Mouse (Mus musculus) kidney, adult 11 months (tissue): ENCODE measurements around the gene Gpr39.

Experiments used
- DNase-seq: peaks from one replicate; pipeline ENCODE4 v3.0.0; 2022

Gpr39 gene

DNA sequence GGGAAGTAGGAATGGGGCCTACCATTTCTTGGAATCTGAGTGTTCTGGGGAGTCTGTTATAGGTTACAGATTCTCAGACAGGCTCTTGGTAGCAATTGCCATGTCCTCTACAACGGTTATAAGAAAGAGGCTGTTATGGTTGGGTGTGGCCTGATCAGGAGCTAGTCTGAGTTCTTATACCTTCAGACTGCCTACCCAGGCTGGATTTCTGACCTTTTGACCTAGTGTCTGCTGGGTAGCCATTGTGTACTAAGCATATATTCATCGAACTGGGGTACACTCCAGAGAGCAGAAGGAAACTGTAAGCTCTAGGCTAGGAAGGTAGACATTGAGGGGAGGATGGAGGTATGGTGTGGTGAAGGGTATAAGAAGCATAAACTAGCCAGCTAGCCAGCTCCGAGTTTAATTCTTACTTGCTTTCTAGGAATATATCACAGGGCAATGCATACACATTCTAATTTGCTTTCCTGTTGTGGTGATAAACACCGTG, 24.4 kb downstream of the Gpr39 start:
- no peak for DNase-seq

DNA sequence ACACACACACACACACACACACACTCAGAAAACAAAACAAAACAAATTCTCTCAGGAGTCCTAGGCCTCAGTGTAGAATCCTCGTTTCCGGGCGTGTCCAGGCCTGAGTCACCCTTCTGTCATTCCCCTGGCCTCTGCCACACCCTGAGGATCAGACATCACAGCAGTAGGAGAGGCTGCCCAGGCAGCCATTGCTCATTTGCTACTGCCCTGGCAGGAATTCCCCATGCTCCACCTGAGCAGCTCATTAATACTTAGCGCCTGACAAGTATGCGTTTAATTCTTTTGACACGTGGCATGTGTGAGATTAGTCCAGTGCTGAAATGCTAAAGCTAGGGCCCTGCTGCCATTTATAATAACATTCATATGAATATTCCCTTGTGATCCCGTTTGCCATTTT, 25.0 kb downstream of the Gpr39 start:
- DNase-seq = peak; percentile 42

DNA sequence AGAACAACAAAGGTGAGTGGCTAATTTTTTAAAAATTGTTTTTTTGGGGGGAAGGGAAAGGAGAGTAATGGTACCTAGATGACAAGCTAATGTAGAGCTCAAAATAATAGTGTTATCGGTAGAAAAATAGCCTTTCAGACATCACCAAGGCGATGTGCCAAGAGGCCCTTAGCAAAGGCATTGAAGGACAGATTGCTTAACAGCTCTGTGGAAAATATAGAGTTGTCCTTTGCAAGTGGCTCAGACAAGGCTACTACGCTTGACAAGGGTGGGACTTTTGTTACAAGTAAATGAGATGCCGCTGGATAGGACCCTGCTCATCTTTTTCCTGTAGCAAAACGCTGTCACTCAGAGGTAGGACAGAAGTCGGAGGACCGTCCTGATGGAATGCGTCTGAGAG, 25.5 kb downstream of the Gpr39 start:
- peak; percentile 17 for DNase-seq

DNA sequence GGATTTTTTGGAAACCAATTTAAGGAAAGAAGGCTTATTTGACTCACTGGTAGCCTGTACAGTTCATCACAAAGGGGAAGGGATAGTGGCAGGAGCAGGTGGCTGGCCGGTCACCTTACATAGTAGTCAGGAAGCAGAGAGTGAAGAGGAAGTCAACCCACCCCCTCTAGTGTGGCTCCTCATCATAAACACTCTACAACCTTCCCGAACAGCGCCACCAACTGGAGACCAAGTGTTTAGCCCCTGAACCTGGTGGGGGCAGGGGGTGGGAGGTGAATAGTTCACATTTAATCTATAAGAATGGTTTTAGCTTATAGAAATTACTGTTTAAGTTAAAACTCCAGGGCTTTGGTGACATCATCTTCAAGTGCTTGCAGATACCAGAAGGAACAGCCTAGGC, 28.6 kb downstream of the Gpr39 start:
- no peak for DNase-seq

DNA sequence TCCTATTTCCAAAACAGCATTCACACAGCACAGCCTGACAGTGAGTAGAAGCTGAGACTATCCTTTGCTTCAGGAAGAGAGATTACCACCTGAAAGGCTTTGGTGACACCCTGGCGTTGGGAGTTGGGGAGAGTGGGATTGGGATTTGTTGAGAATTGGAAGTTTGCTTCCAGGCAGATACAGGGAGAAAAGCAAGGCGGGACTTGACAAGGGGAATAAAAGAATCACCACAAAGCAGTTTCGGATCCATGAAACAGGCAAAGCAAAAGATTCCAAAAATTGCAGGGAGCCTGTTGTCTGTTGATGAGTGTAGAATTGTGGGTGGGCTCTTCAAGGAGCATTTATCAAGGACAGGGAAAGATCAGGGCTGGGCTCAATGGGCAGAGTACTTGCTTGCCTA, 38.5 kb downstream of the Gpr39 start:
- DNase-seq = no peak

DNA sequence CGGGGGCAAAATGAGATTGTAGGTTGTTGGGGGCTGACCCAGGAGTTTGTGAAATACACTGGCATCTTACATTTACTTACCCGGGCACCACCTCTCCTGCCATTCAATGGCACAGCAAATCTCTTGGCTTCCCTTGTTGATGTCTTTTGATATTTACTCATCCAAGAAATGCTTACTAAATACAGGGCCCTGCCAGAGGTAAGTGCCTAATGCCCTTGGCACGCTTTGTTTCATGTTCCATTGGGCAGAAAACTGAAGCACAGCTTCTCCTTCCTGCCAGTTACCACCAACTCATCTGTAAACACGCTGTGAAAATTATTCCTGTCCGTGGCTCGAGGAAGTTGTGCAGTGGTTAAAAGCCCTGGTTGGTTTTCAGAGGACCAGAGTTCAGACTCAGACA, 39.4 kb downstream of the Gpr39 start:
- no peak for DNase-seq

DNA sequence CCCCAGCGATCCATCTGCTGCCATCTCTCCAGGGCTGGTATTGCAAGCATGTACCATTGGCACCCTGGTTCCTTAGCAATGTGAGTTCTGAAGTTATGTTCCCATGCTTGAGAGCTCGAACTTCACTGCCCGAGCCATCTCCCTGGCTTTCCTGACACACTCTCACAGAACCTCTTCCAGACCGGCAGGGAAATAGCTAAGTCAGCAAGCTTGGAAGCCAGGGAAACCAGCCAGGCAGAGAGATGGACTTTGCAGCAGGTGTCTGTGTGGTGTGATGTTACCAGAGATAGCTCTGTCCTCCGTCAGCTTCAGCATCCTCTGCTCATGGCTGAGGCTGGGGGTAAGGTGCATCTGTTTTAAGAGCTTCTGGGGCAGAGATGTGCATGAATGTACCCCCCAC, 41.1 kb downstream of the Gpr39 start:
- DNase-seq = no peak

DNA sequence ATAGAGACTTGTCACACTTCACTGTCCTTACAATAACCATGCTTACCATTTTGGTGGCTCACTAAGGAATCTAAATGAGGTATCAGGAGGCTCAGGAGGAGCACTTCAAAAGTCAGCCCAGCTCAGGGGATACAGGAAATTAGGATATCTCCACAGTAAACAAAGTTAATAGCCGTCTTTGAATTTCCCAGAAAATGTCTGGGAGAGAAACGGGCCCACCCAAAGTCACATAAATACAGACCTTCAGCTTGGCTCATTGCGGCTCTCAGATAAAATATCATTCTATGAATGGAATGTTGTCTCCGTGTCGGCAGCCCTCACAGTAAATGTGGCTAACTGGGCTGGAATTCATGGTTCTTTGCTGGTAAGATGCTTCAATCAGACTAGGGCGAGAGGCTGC, 42.3 kb downstream of the Gpr39 start:
- no peak for DNase-seq

DNA sequence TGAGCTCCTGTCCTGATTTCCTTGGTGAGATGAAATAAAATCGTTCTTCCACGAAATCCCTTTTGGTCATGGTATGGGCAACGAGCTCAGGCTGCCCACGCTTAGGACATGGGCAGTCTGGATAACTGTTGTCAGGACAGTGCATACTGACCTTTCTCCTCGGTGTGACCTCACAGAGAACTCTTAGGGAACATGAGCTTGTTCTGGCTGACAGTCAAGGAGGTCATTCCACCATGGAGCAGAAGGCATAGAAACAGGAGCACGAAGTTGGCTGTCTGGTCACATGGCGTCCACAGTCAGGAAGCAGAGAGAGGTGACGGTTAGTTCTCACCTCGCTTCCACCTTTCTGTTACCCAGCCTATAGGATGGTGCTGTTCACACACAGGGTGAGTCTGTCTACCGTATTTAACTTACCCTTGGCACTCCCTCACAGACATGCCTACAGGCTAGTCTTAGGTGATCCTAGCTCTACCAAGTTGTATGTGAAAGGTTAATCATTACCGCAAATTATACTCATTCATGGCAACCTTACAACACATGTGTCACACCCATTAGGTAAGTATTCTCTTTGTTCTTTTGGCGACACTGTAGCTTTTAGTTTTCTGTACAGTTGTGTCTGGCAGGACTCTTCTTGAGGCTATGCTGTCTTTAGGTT, 44.4 kb downstream of the Gpr39 start:
- no peak for DNase-seq

DNA sequence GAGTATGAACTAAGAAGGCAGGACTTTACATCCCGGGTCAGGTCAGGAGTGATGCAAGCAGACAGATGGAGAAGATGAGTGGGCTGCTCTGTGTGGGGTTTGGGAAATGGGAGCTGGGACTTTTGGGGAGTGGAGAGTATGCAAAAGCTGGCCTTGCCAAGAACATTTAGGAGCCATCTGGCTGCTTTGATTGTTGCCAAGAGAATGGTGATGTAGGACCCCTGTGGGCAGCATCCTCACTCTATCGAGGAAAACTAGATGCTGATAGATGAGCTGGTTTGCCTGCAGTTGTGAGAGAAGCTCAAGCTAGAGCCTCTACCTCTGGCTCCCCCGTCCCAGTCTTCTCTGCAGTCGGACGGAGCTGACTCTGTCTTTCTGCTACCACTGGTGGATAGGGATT, 47.5 kb downstream of the Gpr39 start:
- DNase-seq = no peak

DNA sequence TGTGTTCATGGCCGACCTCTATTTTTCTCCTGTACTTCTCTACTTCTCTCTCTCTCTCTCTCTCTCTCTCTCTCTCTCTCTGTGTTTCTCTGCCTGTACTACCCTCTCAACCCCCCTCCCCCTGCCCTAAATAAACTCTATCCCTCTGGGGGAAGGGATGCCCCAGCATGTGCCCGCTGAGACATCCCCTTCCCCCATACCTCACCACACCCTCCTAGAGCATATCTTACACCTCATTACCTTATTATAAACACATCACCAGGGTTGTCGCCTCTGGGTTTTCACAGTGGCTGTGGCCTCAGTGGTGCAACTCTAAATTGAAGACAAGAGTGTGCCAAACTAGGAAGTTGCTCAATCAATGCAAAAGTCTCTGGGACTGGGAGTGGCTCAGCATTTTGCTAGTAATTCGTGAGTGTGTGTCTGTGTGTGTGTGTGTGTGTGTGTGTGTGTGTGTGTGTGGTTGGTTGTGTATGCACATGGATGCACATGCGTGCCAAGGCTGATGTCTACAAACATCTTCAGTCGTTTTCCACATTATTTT, 52.3 kb downstream of the Gpr39 start:
- DNase-seq = no peak

DNA sequence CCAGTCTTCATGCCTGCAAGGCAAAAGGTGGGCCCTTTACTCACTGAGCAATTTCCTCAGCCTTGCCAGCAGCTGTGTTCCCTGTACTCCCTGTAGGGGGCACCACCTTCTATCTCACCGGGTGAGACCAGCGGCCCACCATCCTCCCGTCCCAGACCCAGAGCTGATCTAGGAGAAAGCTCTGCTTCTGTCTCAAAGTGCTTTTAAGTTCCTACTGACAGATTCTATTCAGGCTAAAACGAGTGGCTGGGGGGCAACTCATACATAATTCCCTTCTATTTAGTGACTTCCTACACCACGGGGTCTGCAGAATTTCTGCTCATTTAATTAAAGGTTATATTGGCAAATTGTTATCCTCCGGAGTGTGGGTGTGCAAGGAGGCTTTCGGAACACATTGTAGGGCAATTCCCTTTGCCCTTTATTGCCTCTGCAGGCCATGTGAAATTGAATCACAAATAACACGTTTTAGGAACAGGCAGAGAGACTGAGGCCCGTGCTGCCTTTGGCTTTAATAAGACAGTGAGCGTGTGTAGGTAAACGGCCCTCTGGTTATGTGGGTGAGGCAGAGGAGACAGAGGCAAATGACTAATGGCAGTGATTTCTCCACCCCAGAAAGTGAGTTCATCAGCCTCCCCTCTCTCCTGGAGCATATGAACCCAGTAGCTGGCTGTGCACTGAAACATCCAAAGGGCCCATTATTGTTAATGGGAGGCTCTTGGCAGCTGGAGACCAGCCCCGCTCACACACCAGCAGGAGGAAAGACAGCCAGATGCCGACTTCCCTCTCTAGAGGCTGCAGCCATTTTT, 53.1 kb downstream of the Gpr39 start:
- DNase-seq = no peak

DNA sequence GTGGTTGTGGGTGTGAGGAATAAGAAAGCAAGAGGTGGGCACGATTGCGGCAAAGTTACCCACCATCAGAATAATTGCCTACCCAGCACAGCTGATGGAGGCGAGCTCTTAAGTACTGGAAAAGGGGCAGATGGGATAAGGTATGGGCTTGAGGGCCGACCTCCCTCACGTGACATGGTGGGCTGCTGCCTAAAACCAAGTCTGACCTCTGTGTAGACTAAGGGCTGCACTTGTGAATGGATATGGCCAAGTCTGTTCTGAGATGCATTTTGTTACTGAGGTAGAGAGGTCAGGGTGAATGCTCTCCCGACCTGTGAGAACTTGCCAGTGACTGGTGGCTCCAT, 53.7 kb downstream of the Gpr39 start:
- no peak for DNase-seq

DNA sequence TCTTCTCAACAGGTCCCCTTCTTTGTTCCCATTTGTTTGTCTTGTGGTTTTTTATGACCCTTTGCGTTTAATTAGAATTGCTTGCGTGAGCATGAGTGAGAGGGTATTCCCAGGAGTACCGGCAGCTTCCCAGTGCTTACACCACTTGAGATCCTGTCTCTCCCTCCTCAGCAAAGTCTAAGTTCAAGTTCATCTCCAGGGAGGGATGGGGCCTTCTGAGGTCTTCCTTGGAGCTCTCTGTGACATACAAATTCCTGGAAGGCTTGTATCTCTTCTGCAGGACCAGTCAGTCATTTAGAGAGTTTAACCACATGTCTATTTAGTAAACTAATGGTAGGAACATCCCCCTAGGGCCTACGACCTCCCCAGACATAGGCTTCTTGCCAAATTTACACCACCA, 55.1 kb downstream of the Gpr39 start:
- DNase-seq = no peak

DNA sequence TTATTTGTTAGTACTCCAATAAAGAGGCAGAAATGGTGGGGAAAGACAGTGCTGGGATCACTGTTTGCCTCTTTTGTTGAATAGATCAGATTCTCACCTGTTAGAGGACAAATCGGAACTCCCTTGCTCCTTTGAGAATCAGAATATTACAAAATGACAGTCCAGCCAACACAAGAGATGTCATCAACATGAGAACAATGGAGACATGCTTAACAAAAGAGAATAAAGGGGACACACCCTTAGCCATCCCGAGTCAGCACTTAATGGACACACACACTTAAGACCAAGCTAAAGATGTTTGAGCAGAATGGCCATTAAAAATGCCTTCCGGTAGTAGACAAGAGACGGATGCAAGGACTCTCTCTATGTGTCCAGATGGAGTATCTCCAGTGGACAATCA, 68.0 kb downstream of the Gpr39 start:
- DNase-seq = no peak

DNA sequence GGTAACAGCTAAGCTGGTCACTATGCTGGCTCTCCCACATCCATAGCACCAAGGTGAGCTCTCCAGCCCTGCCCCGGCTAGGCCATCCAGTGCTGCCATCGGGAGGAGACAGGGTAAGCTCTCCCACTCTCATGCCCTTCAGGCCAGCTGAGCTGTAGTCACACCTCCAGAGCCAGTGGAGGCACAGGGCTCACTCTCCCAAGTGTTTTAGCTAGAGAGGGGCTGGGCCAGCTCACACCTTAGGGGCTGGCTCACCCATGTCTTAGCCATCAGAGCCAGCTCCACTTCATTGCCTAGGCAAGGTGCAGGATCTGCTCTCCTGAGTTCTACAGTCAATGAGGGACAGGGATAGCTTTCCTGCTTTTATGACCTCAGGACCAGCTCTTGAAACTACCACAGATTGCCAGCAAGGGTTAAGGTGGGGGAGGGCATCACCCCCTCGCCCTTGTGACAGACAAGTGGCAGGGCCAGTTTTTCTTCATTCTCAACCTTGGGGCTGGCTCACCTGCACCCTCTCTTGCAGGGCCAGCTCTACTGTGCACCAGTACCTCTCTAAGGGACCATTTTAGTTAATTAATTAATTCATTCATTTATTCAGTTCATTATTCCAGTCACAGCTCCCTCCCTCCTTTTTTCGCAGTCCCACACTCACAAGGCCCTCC, 78.7 kb downstream of the Gpr39 start:
- peak; percentile 49 for DNase-seq

DNA sequence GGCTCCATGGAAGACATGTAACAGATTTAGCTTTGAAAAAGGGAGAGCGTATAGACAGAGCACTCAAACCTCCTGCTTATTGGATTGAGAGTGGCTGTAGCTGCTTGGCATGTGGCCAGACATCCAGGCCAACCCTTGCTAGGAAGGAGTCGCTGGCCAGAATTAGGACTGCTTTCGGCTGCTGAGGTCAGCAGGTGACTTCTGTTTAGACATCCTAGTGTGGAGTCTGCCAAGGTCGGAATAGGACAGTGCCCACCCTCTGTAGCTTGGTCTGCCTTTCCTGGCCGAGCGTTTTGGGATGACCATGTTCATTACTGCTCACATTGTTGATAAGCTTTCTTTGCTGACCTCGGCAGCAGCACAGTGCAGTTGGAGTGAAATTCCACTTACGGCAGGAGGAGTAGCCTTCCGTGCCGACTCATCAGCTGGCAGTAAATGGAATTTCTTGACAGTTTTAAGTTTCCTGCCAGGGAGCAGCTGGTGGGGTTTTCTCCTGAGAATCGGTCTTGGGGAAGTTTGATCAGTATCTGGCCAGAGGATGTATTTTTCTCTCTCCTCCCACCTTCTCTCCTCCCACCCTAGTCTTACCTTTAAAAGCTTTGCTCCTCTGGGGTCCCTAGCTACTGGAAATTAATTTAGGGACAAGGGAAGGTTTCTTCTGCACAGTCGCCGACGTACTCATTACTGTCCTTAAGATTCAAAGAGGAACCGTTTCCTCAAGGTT, 83.3 kb downstream of the Gpr39 start:
- DNase-seq = peak; percentile 5

DNA sequence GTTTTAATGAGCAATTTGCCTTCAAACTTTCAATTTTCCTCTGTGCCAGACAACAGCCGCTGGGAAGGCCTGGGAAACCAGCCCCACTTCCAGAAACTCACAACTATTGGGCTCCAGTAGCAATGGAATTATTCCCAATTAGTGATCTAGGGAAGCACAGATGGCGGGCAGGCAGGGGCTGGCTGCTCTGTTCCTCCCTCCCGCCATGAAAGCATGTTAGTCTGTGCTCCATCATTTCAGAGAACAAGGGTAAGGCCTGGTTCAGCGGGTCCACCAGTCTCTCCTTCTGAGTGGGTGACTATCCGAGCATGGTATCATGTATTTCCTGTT, 83.9 kb downstream of the Gpr39 start:
- DNase-seq = no peak

DNA sequence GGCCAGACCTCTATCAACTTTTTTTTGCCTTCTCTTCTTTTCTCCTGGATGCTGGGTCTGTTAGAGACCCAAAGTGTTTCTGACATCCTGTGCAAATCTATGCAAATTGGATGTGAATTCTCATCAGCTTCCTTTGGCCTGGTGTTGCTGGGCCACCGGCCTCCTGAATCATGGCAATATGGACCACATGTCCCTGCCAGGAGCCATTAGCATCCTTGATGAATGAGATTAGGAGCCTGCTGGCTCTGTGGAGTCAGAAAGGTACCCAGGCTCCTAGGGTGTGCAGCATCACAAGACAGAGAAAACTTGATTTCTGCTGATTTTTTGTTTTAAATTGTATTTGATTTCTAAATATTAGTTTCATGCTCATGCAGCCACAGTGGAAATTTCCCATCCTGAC, 85.3 kb downstream of the Gpr39 start:
- DNase-seq = no peak

DNA sequence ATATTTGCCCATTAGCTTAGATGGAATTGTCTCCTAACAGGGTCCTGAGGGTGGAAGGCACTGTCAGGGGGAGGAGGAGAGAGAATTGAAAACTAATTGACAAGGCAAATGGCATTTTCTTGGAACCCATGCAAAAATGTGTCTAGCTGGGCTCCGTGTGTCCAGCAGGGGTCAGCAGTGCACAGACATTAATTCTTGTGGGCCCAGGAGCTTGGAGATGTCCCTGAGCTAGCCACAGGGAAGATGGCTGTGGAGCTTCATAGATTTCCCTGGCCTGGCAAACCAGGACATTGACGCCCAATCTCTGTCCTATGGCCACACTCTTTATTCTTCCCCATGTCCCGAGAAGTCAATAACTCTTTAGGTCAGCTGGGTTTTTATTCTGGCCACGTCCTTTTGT, 113.0 kb downstream of the Gpr39 start:
- peak; percentile 16 for DNase-seq

DNA sequence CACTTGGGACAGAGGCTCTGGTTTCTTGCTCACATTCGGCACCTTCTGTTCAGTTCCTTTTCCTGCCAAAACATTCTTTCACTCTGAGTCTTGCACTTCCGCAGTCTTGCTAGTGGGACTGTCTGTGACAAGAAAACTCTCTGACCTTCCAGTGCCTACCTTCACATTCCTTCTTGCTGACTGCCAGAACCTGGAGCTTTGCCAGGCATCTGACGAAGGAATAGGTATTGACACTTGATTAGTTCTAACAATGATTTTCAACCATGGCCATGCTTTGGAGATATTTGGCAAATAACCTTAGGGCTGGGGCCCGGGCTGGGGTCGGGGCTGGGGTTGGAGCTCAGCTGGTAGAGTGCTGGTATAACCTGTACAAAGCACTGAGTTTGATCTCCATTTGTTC, 123.7 kb downstream of the Gpr39 start:
- DNase-seq = no peak

DNA sequence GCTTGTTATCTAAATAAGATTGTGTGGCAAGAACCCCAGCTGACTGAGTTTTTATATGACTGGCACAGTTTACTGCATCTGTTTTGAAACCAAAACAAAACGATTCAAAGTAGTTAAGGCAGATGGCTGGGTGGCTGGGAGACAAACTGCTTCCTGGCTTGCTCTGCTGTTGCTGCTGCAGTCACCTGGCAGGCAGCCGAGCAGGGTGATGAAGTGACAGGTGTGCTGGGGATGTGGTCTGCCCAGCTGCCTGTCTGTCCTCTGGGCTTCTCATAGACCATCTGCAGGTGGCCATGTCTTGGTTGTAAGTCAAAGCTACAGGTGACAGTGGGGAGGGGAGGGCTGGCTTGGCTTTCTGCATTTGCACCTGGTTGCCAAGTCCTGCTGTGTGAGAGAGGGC, 131.6 kb downstream of the Gpr39 start:
- peak; percentile 10 for DNase-seq

DNA sequence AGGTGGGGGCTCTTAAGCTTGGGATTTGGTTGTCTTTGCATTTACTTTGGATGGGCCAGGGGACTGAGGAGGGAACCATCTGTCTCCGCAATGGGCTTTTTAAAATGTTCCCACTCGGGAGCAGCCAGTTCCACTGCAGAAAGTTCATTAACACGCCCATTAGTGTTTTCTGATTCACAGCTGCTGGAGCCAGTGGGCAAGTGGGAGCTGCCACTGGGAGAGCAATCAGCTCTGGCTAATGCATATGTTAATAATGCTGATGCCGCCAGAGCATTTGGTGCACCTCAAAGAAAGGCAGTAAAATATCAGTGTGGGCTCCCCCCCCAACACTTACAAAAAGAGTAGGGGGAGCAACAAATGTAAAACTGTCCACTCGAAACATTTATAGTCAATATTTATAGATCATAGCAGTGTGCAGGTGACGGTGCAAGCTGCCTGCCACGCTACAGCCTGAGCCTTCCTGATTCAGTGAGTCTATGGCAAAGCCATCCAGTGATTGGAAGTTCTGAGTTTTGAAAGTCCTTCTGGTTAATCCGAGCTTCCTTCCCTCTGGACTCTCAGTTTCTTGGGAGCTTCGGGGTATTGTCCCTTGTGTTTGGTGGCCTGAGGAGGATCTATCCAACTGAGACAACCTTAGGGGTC, 136.5 kb downstream of the Gpr39 start:
- no peak for DNase-seq
